Mouse (Mus musculus) activated CD4-positive, CD25-positive, alpha-beta regulatory T cell, adult 4 months (primary cell): ENCODE results near the gene Galt. TPM values are rescaled to one million over a fixed set of nuclear protein-coding genes. Genes with fewer than 3 reads are reported as not detected.
"Not testable (repeated sequence)": the region's sequence is repeated elsewhere in the genome, so short reads cannot be mapped to it uniquely, and the experiment has no call there.

ENCODE experiments used
- ATAC-seq: one replicate; pipeline ENCODE4 v1.8.0; 2017
- polyA plus RNA-seq, 2 experiments: library from polyadenylated mRNA; unstranded; fragments of 100-300 nt; shearing (Covaris generic); gene quantifications; one replicate each; pipeline ENCODE4 v1.2.1; 2017

Galt gene
- polyA plus RNA-seq, 2 experiments from 2014 or later, result 68.4 to 76.4 TPM

DNA sequence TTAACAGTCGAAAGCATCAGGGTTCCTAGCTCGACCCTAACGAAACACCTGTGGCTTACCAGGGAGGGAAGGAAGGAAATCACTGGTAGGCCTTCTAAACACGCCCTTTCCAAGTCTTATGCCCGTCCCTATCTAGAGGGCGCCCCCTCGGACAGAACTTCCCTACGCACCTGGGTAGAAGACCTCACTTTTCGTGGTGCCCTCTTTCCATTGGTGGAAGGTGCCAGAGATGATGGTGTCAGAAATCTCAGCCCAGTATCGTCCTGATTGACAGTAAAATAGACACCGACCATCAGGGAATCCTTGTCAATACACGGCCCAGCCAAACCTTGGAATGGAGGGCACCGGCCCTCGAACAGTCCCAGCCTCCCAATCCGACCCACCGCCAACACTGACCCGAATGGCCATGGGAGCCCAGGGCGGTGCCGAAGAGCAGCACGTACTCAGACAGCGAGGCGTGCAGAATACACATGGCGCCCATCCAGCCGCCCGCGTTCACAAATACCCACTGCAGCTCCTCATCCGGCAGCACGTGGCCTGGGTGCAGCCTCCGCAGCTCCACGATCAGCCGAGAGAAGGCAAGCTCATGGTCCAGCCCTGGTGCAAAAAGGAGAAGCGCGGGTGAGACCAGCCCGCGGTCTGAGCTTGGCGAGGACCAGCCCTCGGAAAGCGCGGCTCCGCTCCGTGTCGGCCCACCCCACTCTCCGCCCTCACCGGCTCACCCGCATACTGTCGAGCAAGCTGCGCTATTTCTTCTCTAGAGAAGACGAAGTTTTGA is 14.5 kb upstream of the Galt start:
- peak; percentile 59 for ATAC-seq

- peak; percentile 92 for ATAC-seq
These were observed 13.9 kb upstream of the Galt start for GRCm38 (mm10) chr4:41741158-41741560.

GRCm38 (mm10) chr4:41744131-41744530 is 10.9 kb upstream of the Galt start:
- ATAC-seq, result no peak

DNA sequence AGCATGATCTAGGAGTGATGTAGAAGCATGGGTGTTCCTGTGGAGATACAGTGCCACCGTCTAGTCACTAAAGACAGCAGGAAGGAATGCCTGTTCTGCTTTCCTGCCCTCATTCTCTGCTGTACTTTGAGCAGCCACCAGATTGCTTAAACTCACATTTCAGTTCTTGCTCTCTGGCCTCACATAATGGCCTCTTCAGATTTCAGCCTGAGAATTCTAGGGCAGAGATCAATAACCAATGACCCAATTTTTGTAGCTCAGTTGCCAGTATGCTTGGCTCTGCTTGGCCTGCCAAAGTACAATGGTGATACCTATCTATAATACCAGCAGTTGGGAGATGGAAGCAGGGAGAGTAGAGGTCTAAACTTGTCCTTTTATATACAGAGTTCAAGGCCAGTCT is 10.0 kb upstream of the Galt start:
- no peak for ATAC-seq

- peak; percentile 83 for ATAC-seq
These were observed 594 bp downstream of the Galt start, which contains the start of gene Sigmar1 for GRCm38 (mm10) chr4:41755338-41756305. Gene Sigmar1, minus strand, starts transcription at chr4:41756157.

DNA sequence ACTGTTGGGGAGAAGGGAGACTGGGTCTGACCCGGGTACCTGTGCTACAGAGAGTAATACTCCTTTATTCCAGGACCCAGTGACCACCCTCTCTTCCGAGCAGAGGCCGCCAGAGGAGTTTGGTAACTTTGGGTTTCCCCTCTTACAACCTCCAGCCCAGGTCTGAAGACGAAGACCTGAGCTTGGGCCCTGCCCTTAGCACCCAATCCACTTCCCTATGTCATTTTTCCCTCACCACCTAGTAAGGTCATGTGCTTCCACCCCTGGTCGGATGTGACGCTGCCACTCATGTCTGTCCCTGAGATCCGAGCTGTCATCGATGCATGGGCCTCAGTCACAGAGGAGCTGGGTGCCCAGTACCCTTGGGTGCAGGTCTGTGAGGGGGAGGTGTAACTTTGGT is 1.4 kb downstream of the Galt start:
- no peak for ATAC-seq

- no peak for ATAC-seq
These were observed 2.3 kb downstream of the Galt start for GRCm38 (mm10) chr4:41757321-41757720.

- ATAC-seq, result no peak
These were observed 3.0 kb downstream of the Galt start for GRCm38 (mm10) chr4:41758021-41758420.

DNA sequence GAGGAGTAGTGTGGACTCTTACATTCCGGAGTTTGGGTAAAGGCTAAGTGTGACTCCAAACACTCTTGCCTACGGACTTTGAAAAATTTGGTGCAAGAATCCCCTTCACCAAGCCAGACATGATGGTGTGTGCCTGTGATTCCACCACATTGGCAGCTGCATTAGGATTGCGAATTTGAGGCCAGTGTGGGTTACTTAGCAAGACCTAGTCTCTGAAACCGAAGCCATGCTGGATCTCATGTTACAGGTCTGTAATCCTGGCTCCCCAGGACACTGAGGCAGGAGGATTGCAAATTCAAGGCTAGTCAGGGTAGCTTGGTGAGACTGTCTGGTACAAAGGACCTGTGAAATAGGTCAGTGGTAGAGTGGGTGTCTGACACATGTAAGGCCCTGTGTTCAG is 3.7 kb downstream of the Galt start:
- no peak for ATAC-seq

- no peak for ATAC-seq
These were observed 4.2 kb downstream of the Galt start for GRCm38 (mm10) chr4:41759206-41759605.

- ATAC-seq, result no peak
These were observed 4.7 kb downstream of the Galt start for GRCm38 (mm10) chr4:41759656-41760287.

GRCm38 (mm10) chr4:41760288-41760721 is 5.3 kb downstream of the Galt start:
- ATAC-seq, result no peak

- no peak for ATAC-seq
These were observed 5.9 kb downstream of the Galt start for GRCm38 (mm10) chr4:41760911-41761310.

DNA sequence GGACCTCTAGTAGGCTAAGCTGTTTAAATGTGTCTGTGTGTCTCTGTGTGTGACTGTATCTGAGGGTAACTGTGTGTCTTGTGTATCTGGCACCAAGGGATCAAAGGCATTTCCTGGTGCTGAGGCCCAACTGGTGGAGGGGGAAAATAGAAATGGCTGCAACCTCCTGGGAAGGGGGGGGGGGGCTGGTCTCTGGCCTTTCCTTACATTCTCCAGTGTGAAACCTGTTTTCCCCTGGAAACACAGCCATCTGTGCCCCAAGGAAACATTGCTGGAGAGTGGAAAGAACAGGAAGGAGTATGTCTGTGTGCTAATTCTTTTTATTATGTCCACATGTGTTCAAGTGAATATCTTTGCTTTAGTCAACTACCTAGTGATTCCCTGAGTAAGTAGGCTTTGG is 6.7 kb downstream of the Galt start:
- no peak for ATAC-seq

- ATAC-seq, result no peak
These were observed 7.2 kb downstream of the Galt start for GRCm38 (mm10) chr4:41762099-41762687.

DNA sequence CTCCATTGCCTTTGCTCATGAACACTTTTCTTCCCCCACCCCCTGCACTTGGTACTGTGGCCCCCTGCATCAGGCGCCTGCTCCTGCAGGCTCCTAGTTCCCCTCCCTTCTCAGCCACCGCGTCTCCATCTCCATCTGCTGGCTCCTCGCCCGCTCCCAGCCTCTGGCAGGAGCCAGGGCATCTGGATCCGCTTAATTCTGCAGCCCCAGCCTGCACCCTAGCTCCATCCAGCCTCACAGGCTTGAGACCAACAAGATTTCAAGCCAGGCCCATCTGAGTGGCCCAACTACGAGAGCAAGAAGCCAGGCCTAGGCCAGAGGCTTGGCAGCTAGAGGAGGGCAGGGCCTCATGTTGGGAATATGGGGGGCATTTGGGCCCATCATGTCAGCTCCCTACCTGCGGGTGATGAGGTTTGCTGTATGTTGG is 7.7 kb downstream of the Galt start:
- not testable (repeated sequence) for ATAC-seq

DNA sequence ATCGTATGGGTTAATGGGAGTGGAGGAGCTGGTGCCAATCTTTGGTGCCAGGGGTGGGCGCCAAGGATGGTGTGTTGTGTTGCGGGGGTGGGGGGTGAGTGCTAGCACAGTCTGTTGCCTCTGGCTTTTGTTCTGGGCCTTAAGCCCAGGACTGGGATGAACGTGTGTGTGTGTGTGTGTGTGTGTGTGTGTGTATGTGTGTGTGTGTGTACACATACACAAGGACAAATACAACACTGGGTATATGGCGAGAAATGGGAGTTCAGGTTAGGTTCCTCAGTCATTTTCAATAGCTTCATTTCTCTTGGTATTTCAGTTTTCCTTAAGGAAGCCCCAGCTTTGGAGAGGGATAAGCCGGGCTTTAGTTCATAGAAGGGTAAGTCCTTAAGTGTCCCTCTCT is 8.1 kb downstream of the Galt start:
- not testable (repeated sequence) for ATAC-seq

DNA sequence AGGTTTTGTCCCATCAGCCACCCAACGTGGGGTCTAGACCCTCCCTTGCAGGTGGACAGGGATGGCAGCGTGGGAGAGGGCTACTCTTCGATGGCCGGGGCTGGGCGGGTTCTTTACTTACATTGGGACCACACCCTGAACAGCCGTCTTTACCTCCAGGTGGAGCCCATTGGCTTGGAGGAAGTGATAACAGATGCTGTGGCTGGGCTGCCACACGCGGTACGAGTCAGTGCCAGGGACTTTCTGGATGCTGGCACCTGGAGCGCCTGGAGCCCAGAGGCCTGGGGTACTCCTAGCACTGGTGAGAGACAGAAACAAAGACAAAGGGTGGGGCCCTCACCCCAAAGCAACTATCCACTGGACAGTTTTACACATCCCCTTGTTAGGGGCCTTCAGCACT is 12.3 kb downstream of the Galt start:
- ATAC-seq, result not testable (repeated sequence)

- ATAC-seq, result not testable (repeated sequence)
These were observed 17.9 kb downstream of the Galt start for GRCm38 (mm10) chr4:41772946-41773345.

DNA sequence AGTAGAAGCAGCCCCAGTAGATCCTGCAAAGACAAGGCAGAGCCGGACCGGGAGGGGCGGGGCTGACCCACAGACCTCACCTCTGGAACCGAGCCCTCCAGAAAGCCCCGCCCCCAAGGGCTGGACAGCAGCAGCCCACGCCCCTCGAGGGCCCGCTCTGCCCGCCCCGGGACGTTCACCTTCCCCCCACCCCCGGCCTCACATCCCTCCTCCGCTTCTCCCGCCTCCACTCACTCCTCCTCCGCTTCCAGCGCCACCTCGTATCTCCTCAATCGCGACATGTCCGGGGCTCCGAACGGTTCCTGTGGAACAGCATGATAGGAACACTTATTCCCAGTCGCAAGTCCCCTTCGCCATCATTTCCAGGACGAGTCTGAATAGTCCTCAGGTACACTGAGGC is 18.5 kb downstream of the Galt start:
- ATAC-seq, result not testable (repeated sequence)

DNA sequence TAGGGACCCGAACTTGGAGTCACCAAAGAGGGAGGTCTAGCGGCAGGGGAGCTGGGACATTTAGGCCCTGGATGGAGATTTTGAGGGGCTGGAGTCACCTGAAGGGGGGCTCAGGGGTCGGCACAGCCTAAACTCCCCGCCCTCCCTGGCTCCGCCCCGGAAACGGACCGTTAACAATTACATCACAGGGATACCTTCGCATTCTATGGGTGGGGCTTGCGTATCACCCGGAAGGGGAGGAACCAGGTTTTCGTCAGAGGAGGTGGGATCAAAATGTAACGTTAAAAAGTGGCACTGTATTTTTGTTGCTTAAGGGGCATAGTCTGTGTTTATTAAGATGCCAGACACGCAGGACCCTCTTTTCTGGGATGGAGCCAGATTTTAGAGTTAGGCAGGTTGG is 19.0 kb downstream of the Galt start, which contains the start of gene Ccl27a:
Ccl27a (minus strand) TSS at position 246 of the 400 bp plus-strand sequence.
- not testable (repeated sequence) for ATAC-seq

- ATAC-seq, result not testable (repeated sequence)
These were observed 19.5 kb downstream of the Galt start for GRCm38 (mm10) chr4:41774506-41774905.
